Mouse (Mus musculus) spleen, embryonic (tissue): ENCODE results near the gene Hspg2.
"Not testable (repeated sequence)": the region's sequence is repeated elsewhere in the genome, so short reads cannot be mapped to it uniquely, and the experiment has no call there.

Experiments
- CTCF ChIA-PET: fragments of 350-600 bp; sonication (Branson Sonifier 250); formaldehyde crosslinking; loops from one replicate; lab custom pipeline; 2022; lab: Charles Lee

Hspg2 gene

DNA sequence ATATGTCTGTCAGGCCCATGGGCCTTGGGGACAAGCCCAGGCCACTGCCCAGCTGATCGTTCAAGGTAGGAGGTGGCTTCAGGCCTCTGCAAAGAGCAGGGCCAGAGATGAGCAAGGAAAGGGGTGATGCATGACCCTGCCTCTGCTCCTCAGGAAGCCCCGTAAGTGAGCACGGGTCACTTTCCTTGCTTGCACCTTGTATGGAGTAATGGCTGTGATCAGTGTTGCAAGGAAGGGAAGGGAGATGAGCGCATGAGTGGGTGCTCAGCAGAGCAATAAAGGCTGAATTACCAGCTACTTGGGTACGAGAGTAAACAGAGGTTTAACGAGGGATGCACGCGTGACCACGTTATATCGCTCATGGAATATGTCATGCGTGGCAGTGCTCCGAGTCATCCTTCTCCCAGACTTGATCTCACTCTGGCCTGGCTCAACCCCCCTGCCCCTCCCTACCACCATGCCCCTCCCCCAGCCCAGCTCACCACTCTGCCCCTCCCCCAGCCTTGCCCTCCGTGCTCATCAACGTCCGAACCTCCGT is 88.2 kb downstream of the Hspg2 start:
- CTCF ChIA-PET: interaction anchor here (0.8 kb wide), 1 partner anchor 118 kb away, joined by 27 read pairs; no protein-coding TSS in a partner anchor

DNA sequence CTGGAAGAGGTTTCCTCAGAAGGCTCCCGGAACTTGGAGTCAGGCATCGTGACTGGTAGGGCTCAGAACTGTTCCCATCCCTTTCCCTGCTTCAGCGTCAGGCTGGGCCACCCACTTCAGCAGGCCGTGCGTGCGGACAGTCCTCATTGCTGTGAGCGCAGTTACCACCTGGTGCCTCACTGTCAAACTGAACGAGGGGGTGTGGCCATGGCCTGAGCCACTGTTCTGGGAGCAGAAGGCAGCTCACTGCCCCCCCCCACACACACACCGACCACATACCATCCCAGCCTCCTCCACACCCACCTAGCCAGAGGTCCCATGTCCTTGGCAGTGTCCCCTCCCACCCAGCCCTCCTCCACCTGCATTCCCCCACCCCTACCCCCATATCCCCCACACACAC is 101.3 kb downstream of the Hspg2 start:
- CTCF ChIA-PET: no interaction called here

- CTCF ChIA-PET: no interaction called here
Observed at GRCm38 (mm10) chr4:137574469-137574868, 105.9 kb downstream of the Hspg2 start, which contains the start of gene Ldlrad2. Ldlrad2 (minus strand) TSS chr4:137574569.

GRCm38 (mm10) chr4:137577486-137577885 is 108.9 kb downstream of the Hspg2 start:
- CTCF ChIA-PET: no interaction called here

DNA sequence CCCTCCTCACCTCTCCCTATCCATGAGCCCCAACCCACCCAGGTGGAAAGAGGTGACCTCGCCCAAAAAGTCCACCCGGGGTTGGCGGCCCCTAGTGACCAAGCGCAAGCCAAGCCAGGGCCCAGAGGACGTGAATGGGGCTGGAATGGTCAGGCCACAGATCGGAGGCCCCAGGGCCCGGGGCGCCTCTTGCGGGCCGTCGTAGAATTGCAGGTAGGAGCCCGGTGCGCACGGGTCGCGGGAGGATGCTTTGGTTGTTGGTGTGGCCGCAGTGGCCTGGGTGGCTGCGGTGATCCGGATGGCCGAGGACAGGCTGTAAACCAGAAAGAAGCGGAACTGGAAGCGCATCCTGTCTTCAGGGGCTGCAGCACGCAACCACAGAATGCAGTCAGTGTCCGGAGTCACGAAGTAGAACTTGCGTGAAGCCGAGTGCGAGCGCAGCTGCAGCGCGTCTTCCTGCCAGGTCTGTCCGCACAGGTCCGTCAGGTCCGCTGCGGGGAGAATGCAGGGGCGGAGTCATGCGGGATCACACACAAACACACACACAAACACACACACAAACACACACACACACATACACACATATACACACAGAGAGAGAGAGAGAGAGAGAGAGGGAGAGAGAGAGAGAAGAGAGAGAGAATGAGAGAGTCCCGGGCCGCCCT is 109.7 kb downstream of the Hspg2 start:
- CTCF ChIA-PET: no interaction called here

GRCm38 (mm10) chr4:137579789-137580188 is 111.2 kb downstream of the Hspg2 start:
- CTCF ChIA-PET: no interaction called here

- CTCF ChIA-PET: interaction anchor here (0.7 kb wide), 1 partner anchor 42 kb away, joined by 6 read pairs; no protein-coding TSS in a partner anchor
Observed at GRCm38 (mm10) chr4:137580299-137580698, 111.7 kb downstream of the Hspg2 start.

GRCm38 (mm10) chr4:137581815-137582214 is 113.2 kb downstream of the Hspg2 start:
- CTCF ChIA-PET: no interaction called here

GRCm38 (mm10) chr4:137589095-137589494 is 120.5 kb downstream of the Hspg2 start:
- CTCF ChIA-PET: not testable (repeated sequence)

DNA sequence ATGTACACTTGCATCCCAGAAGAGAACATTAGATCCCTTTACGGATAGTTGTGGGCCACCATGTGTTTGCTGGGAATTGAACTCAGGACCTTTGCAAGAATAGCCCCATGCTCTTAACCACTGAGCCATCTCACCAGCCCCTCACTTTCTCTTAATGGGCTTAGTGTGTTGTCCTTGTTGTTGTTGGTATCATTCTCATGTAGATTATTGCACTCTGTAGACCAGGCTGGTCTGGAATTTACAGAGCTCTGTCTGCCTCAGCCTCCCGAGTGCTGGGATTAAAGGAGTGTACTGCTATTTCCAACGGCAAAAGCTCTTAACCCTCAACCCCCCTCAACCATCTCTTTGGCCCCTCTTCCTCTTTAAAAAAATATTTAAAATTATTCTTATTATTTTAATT is 121.0 kb downstream of the Hspg2 start:
- CTCF ChIA-PET: no interaction called here

- CTCF ChIA-PET: interaction anchor here (0.7 kb wide), 1 partner anchor 36 kb away, joined by 3 read pairs; no protein-coding TSS in a partner anchor
Observed at GRCm38 (mm10) chr4:137590961-137591360, 122.4 kb downstream of the Hspg2 start.

DNA sequence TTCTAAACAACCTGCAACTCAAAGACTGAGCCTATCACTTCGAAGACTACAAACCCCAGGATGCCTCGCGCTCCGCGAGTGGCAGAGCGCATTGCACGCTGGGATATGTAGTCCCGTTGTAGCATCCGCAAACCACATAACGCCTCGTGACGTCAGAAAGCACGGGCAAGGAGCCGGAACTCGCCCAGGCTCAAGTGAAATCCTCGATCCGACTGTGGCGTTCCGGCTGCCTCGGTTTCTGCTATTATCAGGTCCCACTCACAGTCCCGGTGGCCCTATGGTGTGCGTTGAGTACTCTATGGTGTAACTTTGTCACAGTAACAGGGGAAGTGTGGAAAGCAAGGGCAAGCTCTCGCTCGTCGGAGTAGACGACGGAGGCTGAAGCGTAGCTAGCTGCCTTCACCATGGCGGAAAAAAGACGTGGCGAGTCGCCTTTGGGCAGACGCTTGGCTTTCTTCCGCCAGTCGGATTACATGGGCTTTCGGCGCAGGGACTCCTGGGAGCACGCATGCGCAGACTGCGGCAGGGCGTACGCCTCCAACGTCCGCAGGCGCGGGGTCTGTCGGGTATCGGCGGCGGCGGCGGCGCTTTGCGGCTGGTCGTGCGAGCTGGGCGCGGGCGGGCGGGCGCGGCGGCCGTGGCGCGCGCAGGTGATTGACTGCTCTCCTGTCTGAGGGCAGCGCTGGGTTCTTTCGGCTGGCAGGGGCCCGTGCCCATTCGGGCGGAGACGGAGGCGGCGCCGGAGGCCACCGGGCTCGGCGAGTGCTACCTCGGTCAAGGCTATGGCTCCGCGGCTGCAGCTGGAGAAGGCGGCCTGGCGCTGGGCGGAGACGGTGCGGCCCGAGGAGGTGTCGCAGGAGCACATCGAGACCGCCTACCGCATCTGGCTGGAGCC is 125.3 kb downstream of the Hspg2 start, which contains the start of gene Usp48:
Usp48 (plus strand) TSS at position 155 of the 895 bp plus-strand sequence.
- CTCF ChIA-PET: no interaction called here

DNA sequence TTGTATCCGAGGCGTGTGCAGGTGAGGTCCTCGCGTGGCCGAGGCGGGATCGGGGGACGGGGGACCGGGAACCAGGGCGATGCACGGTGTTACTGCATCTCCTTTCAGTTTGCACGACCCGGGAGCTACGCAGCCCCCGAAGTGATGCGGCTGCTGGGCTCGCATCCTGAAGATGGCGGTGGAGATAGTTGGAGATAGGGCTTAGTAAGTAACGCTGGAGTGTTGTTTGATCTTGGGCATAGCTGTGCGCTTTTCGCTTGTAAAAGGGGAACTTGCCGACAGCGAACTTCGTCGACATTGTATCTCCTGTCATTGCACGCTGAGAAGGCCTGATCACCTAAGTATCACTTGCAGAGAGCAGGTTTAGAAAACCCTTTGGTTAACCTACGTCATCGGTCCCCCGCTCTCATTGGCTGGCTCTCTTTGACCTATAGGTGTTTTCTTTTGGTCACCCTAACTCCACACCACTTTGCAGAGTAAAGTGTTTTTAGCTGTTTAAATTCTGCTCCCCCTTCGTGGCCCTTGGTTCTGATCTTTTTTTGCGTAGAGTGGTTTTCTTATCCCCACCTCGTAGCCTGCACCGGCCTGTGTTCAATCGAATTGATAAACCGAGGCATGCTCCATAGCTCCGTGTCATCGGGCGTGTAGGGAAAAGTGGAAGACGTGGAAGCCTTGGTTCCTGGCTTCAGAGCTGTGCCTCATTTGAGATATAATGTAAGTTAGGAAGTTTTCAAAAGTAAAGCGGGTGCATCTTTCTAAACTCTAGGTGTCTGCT is 126.1 kb downstream of the Hspg2 start:
- CTCF ChIA-PET: interaction anchor here (1.0 kb wide), 1 partner anchor 127 kb away, joined by 4 read pairs; no protein-coding TSS in a partner anchor

- CTCF ChIA-PET: interaction anchor here (0.7 kb wide), 2 partner anchors 17 to 20 kb away, joined by 4 to 16 read pairs; no protein-coding TSS in a partner anchor
Observed at GRCm38 (mm10) chr4:137597098-137597630, 128.6 kb downstream of the Hspg2 start.

- CTCF ChIA-PET: no interaction called here
Observed at GRCm38 (mm10) chr4:137598577-137598976, 130.0 kb downstream of the Hspg2 start.

DNA sequence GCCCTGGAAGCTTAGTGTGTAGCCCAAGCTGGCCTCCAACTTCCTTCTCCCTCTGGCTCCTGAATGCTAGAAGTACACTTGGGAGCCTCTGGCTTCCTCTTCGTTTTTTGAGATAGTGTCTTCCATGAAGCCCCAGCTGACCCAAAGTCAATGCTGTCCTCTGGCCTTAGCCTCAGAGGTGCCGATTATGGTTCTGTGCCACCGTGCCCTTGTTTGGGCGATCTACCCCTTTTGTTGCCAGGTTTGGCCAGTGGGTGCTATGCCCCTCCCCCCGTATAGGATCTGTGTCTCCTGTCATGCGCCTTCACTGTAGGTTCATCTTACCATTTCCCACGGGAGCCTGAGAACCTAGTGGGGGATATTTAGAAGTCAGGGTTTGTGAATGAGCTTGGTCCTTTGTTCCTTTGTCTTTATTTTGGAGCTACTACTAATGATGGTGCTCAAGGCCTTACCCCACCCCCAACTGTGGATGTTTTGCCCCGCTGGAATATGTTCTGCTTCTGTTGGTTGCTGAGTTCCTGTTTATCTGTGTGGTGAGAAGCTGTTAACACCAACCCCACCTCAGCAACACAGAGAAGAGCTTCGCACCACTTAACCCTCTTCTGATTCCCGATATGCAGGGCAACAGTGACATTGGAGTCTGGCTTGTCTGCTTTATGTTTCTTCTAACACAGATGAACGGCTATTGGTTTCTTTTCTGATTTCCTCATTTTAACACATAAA is 135.0 kb downstream of the Hspg2 start:
- CTCF ChIA-PET: interaction anchor here (0.6 kb wide), 1 partner anchor 267 kb away, joined by 11 read pairs; no protein-coding TSS in a partner anchor

- CTCF ChIA-PET: interaction anchor here (0.7 kb wide), 1 partner anchor 1007 kb away, joined by 10 read pairs; no protein-coding TSS in a partner anchor
Observed at GRCm38 (mm10) chr4:137607023-137607422, 138.5 kb downstream of the Hspg2 start.

- CTCF ChIA-PET: no interaction called here
Observed at GRCm38 (mm10) chr4:137609281-137609680, 140.7 kb downstream of the Hspg2 start.

DNA sequence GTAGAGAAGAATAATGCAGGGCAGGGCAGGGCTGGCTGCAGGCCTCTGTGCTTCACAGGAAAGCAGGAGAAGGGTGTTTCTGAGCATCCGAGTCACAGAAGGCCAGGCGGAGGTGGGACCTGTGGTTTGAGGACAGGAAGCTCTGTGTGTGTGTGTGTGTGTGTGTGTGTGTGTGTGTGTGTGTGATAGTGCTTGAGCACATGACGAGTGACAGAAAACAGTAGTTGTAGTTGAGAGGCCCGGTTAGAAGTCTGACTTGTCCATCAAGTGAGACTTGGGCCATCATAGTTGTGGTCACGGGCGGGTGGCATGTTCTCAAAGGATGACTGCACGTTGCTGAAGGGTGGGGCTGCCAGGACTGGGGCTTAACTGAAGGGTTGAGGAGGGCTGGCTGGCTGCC is 141.1 kb downstream of the Hspg2 start:
- CTCF ChIA-PET: no interaction called here

GRCm38 (mm10) chr4:137610256-137610655 is 141.7 kb downstream of the Hspg2 start:
- CTCF ChIA-PET: no interaction called here
